Mouse (Mus musculus) spleen, adult 10 weeks (tissue): ENCODE results near the gene Slc2a13. TPM values are rescaled to one million over a fixed set of nuclear protein-coding genes. Genes with fewer than 3 reads are reported as not detected.

Source experiments
- polyA plus RNA-seq: library from polyadenylated mRNA; stranded (reverse); fragments of 350-450 nt; fragmentation: Illumina TruSeq; extraction: RNeasy Lipid Tissue Mini Kit (QIAGEN cat#74804); gene quantifications from one replicate; pipeline ENCODE4 v1.2.3, GENCODE M21; 2015; ENCODE audit warnings: low replicate concordance; ENCODE audit not compliant: insufficient read depth

Slc2a13 gene
- polyA plus RNA-seq, result 1.3 TPM

DNA sequence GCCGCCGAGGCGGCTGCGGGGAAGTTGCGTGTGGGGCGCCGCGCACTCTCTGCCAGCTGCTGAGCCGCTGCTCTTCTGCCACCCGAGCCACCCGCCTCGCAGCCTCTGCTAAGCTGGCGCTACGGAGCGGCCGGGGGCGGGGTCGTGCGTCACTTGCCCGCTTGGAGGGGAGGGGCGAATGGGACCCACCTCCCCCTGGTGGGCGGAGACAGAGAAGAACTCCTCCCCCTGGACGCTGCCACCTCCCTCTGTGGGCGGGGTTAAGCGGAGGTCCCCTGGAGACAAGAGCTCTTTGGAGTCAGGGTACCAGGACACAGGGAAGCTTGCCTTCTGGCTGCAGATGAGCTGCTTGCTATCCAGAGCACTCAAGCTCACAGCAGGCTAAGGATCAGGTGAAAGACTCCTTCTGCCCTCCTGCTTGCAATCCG, at the start of gene Slc2a13:
TSS of gene Slc2a13 (minus strand) at position 151 of the 428 bp plus-strand sequence.

Other genes starting within 250 kb of the Slc2a13 start
- 147 TPM for gene Lrrk2, start 99.9 kb upstream of the Slc2a13 start, polyA plus RNA-seq